Mouse (Mus musculus): ENCODE measurements around the gene Trim17.

Trim17 gene

DNA sequence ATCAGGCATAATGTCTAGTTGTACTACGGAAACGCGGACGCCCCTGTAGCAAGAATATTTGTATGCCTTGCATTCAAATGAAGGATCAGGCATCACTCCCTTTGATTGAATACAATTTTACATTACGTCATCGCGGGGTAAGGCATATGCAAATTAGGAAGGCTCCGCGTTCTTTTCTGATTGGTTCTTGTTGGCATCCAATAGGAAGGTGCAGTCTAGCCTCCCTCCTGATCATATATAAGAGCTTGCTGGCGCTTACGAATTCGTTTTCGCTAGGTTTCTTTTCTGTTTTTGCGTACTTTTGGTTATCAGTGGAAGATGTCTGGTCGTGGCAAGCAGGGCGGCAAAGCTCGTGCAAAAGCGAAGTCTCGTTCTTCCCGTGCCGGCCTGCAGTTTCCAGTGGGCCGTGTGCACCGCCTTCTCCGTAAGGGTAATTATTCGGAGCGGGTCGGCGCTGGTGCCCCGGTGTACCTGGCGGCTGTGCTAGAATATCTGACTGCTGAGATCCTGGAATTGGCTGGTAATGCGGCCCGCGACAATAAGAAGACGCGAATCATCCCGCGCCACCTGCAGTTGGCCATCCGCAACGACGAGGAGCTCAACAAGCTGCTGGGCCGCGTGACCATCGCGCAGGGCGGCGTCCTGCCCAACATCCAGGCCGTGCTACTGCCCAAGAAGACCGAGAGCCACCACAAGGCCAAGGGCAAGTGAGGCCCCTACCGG, at the start of gene Trim17, which contains the start of gene Hist3h2a:
Gene Trim17 (plus strand): TSS at position 266 of the 723 bp plus-strand sequence.
Gene Hist3h2a (plus strand): TSS at position 266 of the 723 bp plus-strand sequence.
- peak; percentile 84 for DNase-seq (ENCODE audit: extremely low spot score, low spot score)

DNA sequence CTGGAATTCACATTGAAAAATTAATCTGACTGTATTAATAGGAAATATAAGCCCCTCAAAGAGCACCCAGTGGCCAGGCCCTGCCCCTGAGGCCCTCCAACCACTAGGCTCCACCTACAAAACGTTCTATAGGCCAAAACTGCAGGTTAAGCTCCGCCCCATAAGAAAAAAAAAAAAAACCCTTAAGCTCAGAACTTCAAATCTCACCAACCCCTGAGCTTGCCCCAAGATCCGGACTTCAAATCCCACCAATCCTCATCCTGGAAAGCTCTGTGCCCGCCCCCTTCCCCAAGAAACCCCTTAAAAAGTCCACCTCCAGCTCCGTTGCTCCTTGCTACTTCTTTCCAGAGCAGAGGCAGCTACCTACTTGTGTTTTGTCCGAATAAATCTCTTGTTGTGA, 49.6 kb upstream of the Trim17 start:
- DNase-seq (ENCODE audit: extremely low spot score, low spot score): no peak

DNA sequence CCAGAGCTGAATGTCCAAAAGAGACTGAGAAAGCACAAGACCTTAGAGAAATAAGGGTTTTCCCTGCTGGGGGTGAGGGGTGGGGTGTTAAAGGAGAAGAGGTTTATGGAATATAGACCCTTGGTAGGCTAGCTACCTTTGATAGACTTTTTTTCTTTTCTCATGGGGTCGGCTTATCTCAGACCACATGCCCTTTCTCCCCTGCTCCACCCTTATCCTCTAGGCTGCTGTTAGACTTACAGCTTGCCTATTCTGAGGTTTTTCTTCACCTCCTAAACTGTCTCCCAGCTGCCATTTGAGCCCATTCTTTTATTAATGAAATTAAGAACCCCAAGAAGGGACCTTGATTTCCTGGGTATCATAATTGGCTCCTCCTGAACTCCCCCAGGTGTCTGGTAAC, 40.7 kb upstream of the Trim17 start:
- no peak for DNase-seq (ENCODE audit: extremely low spot score, low spot score)

DNA sequence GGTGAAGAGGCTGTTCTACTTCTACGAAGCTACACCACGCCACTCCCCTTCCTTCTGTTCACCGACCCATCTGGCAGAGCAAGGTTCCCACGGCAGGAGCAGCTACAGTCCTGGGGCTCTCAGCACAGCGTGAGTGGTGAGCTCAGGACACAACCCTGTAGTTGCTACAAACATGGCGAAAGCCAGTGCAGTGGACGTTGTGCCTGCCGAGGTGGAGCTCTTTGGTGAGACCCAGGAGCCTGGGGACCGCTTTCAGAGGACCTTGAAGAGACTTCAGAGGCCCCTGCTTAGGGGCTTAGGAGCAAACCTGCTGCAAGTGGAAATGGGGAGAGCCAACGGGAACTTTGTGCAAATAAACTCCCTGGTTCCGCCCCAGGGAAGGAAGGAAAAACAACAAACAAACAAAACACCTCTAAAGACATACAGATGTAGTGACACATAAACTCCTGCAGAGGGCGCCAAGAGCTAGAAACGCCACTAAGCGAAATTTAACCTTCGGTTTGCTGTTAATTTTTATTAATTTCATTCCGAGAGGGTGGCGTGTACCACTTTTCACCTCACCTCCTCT, 39.9 kb upstream of the Trim17 start:
- peak; percentile 54 for DNase-seq (ENCODE audit: extremely low spot score, low spot score)

GRCm38 (mm10) chr11:58916879-58917744, 37.4 kb upstream of the Trim17 start:
- peak; percentile 38 for DNase-seq (ENCODE audit: extremely low spot score, low spot score)

DNA sequence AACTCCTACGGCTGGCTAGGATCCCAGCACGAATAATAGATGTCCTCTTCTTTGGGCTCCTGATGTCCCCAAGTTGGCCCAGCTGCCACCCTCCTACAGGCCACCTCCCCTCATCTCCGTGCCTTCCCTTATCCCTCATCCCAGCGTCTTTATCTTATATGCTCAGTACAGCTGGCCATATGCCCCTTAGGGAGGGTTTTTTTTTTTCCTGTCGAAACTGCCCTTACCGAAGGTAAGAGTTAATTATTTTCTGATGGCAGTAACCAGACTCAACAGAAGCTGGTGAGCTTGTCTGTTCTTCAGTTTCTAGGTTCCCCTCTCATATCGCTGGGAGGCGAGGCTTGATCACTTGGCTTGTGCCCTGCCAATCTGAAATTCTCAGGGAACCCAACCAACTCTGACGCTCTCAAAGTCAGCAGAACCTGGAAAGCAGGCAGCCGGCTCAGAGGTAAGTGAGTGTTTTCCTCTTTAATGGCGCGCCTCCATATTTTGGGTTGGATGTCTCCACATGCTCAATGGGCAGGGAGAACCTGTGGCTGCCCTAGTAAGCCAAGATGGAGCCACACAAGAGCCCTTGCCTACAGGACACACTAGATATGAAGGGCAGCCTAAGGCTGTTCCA, 36.6 kb upstream of the Trim17 start, which contains the start of gene Btnl10:
Gene Btnl10 (plus strand): TSS at position 164 of the 622 bp plus-strand sequence.
- DNase-seq (ENCODE audit: extremely low spot score, low spot score): no peak

DNA sequence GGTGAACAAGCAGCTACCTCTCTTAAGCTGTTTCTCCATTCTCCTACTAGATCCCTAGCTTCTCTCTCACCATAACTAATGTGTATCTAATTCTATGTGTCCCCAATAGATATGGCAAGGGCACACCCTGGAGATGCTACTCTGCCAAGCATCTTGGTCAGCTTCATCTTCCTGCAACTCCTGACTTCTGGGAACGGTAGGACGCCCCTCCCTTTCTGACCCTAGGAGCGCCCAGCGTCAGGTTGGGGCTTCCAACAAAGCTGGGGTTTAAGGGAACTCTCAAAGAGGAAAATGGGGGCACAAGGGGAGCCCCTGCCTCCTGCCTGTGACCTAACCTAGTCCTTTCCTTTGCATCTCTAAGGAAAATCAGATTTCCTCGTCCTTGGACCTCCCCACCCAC, 35.7 kb upstream of the Trim17 start:
- no peak for DNase-seq (ENCODE audit: extremely low spot score, low spot score)

DNA sequence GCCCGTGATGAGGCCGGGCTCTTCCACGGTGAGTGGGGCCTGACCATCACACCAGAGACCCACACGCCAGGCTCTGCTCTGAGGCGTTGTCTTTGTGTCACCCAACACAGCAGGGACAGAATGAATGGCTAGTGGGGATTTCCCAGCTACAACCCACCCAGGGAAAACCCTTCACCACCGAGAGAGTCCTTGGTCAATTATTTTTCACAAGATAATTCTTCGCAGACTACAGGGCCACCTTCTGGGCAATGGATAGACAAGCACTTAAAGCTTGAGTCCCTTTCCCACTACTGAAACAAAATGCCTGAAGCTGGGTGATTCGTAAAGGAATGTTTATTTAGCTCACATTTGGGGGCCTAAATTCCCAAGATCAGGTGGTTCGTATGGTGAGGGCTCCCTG, 32.1 kb upstream of the Trim17 start:
- DNase-seq (ENCODE audit: extremely low spot score, low spot score): no peak

DNA sequence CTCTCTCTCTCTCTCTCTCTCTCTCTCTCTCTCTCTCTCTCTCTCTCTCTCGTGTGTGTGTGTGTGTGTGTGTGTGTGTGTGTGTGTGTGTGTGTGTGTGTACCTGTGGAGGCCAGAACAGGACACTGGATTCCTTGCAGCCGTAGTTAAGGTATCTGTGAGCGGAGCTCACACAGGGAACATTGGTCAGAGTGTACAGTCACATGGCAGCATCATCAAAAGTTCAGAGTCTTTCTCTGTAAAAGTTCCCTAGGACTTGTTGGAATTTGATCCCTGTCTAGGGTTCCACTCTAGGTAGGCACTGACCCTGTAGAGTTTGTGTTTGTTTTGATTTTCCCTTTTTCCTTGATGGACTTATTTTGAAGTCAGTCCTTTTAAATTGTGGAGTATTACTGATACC, 27.8 kb upstream of the Trim17 start:
- DNase-seq (ENCODE audit: extremely low spot score, low spot score): no peak

- DNase-seq (ENCODE audit: extremely low spot score, low spot score): no peak
Measured at GRCm38 (mm10) chr11:58927053-58927452, 27.4 kb upstream of the Trim17 start.

DNA sequence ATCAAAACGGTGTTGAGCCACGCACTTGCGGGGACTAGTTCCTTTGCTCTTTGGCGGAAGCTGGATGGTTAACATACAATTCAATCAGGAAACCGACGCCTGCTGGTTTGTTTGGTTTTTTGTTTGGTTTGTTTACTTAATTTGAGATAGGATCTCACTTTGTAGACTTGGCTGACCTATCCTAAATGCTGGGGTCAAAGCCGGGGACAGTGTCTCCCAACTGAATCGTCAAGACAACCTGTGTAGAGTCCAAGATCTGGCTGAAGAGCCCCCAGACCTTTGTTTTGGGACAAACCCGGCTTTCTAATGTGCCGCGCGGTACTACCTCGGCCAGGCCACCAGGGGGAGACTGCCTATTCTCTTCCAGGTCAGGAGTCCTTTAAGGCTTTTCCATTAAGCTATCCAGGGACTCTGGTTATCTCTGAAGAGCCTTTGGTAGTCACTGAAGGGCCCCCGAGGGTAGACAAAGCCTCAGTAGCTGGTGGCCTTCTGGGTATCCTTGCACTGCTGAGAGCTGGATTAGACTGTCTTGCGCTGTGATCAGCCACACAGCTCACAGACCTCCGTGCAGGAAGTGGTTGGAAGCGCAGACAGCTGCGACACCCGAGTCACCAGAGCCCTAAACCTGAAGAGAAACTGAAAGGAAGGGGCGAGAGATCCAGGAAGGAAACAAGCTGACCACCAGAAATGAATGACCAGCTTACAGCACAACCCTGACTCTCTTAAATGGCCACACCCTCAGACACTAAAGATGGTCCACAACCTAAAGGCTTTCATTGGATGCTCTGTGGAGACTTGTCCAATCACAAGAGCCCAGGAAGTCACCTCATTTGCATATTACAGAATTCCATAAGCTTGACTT, 26.5 kb upstream of the Trim17 start:
- peak; percentile 83 for DNase-seq (ENCODE audit: extremely low spot score, low spot score)

DNA sequence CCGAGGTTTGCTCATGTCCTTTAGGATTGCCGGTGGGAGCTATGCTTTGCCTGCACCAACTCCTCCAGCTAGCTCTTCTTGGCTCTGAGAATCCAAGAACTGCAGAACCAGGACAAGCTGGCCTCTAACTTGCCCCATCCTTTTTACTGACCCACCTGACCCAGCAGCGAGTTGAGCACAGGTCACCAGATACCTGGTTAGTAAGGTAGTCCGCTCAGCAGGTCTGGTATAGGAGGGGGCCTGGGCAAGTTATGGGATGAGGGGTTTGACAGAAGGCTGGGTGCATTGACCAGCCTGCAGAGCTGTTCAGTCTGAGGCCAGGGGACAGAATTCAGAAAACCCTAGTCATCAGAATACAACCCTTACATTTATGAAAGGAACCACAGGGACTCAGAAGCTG, 25.4 kb upstream of the Trim17 start:
- DNase-seq (ENCODE audit: extremely low spot score, low spot score): no peak

DNA sequence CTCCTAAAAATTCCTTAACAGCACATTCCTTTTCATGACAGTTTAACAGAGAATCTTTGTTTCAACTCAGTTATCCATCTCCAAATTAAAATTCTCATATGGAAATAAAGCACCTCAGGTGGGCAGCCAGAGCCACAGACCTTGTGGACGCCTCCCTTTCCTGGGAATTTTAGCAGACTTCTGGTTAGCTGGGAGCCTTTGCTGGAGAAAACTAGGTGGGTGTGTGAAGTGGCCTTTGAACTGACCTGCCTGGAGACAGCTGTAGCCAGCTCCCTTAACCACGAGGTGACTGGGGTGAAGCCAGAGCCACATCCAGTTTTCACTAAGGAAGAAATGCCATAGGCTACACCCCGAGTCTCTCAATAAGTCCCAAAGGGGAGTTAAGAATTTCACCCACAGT, 24.8 kb upstream of the Trim17 start:
- no peak for DNase-seq (ENCODE audit: extremely low spot score, low spot score)

DNA sequence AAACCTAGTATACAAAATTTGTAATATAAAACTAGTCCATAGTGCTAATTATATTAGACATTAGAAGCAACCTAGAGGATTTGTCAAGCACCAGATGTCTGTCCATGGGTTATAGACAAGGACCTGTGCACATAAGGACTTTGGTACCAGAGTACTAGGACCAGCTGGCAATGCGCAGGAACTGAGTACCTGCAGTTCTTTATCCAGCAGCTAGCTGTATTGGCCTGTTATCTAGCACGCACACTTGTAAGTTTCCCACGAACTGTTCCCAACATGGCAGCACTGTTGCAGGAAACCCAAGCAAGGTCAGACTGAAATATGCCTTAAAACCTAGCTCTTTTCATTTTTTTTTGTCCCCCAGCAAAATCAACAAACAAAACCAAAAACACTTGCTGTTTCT, 24.2 kb upstream of the Trim17 start:
- no peak for DNase-seq (ENCODE audit: extremely low spot score, low spot score)

GRCm38 (mm10) chr11:58931576-58931975, 22.9 kb upstream of the Trim17 start:
- no peak for DNase-seq (ENCODE audit: extremely low spot score, low spot score)

- peak; percentile 44 for DNase-seq (ENCODE audit: extremely low spot score, low spot score)
Measured at GRCm38 (mm10) chr11:58937909-58938308, 16.6 kb upstream of the Trim17 start.

GRCm38 (mm10) chr11:58938322-58939087, 16.0 kb upstream of the Trim17 start, which contains the start of gene Rnf187:
Rnf187 (minus strand) TSS chr11:58938916.
- peak; percentile 90 for DNase-seq (ENCODE audit: extremely low spot score, low spot score)

DNA sequence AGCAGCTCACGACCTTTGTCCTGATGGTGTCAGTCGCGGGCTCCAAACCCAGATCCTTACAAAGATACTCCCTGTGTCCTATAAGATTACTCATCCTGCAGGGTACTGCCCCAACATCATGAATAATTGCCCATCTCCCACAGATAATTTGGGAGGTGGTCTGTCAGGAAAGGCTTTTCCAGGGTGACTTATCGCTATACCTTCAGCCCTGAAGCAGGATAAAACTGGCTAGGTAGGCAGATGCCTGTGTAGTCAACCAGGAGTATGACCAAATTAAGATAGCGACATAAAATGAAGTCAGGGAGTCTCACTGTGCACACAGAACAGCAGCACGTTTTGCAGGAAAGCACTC, 15.4 kb upstream of the Trim17 start:
- DNase-seq (ENCODE audit: extremely low spot score, low spot score): no peak

GRCm38 (mm10) chr11:58944136-58944535, 10.3 kb upstream of the Trim17 start:
- no peak for DNase-seq (ENCODE audit: extremely low spot score, low spot score)

DNA sequence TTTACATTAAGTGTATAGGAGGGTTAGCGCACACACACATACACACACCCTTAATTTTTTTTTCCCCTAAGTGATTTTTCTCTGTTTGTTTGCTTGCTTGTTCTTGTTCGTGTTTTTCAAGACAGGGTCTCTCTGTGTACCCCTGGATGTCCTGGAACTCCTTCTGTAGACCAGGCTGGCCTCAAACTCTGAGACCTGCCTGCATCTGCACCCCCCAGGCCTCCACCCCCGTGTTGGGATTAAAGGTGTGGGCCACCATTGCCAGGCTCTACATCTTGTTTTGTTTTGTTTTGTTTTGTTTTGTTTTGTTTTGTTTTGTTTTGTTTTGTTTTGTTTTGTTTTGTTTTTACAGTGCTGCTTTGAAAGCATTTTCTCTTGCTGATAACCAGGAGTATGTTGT, 7.2 kb upstream of the Trim17 start:
- no peak for DNase-seq (ENCODE audit: extremely low spot score, low spot score)

Measured in neural tube, embryonic 10.5 days (tissue).